Mouse (Mus musculus) urinary bladder, postnatal 14 days (tissue): ENCODE measurements around the gene Strip1.

ENCODE experiments used
- DNase-seq: peaks from one replicate; pipeline ENCODE4 v3.0.0; 2021; ENCODE audit warnings: low spot score

The Strip1 gene

DNA sequence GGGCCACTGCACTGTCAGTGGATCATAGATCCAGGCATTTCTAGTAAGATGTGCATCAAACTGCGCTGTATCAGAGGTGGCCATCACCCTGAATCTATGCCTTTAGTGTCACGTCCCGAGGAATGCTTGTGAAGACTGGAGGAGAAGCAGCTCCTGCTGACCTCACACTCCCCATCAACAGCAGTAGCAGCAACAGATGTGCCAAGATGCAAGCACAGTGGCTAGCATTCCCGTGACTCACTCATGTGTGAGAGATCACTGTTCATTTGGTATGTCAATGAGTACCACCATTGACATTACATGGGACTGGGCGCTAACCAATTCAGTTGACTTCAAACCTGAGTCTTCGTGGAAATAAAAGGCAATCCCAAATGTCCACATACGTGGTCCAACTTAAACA is 3.9 kb downstream of the Strip1 start:
- no peak for DNase-seq

- DNase-seq = no peak
Measured at GRCm38 (mm10) chr3:107626751-107627150, 4.7 kb downstream of the Strip1 start.

DNA sequence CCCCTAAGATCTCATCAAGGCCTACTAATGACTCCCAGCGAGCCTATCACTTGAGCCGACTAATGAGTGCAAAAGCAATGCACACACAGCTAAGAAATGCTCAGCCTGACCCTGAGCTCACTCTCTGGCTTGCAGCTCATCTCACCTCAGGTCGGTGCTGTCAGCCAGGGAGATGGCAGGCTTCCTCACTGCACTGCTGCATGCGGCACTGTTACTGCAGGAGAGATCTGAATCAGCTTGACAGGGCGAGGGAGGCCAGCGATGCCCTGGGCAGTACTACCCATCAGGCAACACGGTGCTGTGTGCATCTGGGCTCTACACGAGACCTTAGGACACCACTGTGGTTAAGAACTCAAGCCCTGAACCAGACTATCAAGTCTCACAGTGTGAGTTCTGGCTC is 6.0 kb downstream of the Strip1 start:
- DNase-seq = no peak

DNA sequence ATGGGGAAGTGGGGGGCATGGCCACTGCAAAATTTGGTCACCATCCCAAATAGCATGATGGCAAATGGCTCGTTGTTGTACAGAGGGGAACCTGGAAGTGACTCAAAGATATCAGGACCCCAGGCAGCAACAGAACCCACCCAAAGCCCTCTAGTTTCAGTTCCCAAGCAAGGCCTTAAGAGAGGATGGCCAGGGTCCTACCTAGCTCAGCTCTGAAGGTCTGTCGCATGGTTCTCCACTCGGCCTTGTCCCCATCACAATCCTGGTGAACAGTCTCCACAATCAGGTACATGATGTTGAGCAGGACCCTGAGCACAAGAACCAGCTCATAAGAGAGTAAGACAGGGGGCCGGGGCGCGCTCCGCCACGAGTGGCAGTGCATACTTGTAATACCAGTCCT is 7.1 kb downstream of the Strip1 start:
- no peak for DNase-seq

GRCm38 (mm10) chr3:107622537-107622936 is 9.0 kb downstream of the Strip1 start:
- DNase-seq = no peak

DNA sequence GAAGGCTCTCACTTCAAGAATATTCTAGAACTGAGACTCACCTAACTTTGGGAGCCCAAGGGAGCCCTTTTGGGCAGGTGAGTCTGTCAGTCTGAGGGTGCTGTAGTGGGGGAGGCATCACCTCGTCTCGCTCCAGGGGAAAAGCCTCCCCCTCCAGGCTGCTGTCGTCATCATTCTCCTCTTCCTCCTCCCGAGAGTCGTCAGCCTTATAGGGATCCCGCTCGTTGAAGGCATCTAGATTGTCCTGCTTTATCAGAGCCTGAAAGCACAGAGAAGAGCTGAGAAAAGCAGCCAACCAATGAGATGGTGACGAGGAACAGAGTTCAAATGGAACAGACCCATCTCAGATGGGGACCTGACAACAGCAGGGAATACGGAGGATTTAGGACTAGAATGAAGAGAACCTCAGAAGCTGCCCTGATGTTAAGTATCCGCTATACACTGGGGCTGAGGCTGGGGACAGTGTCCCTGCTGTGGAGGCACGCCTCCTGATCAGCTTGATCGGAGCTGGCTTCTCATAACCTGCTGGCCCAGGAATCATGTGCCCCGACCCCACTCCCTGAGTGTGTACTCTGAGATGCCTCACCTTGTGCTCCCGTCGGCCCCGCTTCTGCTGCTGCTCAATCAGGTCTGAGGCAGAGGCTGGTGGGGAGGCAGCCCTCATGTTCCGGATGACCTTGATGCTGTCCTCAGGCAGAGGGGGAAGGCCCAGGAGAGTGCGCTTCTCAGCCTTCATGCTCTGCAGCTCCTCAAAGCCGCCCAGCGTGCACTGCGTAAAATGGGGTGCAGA is 10.0 kb downstream of the Strip1 start:
- peak; percentile 1 for DNase-seq

DNA sequence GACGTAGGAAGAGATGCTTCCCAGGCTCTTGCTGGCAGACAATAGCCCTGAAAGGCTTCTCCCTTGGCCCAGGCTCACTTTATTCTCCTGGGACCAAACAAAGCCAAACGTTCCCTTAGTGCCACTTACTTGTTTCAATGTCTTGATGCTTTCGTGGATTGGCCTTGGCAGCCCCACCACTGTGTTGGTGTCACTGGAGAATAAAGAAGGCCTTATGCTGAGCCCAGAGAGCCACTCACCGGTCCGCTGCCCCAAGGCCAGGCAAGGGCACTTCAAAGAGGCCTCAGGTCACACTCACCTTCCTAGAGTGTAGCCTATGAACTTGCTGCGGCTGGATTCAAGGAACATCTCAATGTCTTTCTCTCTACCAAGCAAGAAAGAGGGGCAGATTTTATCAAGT is 11.6 kb downstream of the Strip1 start:
- peak; percentile 1 for DNase-seq

GRCm38 (mm10) chr3:107617800-107618199 is 13.7 kb downstream of the Strip1 start:
- peak; percentile 1 for DNase-seq

DNA sequence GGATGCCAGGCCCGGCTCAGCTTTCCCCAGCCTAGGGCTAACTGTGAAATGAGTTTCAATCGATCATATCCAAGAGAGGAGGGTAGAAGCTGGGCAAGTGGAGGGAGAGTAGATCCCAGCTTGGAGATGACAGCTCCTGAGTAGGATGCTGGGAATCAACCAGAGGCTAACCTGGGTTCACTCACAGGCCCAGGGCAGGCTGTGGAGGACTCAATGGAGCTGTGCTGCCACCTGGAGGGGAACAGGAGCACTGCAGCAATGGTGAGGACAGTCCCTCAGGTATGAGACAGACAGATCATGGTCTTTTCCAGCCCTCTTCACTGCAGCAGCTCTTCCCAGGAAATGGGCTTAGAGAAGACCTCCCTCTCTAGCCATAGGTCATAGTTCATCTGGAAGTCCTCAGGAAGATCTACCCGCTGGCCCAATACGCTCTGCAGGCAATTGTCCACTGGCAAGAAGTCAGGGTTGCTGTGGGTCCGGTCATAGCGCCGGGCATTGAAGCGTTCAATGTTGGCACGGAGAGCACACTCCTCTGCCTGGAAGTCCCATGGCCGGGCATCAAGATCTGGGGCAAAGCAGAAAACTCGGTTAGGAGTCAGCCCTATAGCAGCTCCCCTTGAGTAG is 18.5 kb downstream of the Strip1 start:
- DNase-seq = peak; percentile 65

GRCm38 (mm10) chr3:107611394-107611793 is 20.1 kb downstream of the Strip1 start:
- DNase-seq = no peak

- DNase-seq = no peak
Measured at GRCm38 (mm10) chr3:107609376-107609775, 22.1 kb downstream of the Strip1 start.

DNA sequence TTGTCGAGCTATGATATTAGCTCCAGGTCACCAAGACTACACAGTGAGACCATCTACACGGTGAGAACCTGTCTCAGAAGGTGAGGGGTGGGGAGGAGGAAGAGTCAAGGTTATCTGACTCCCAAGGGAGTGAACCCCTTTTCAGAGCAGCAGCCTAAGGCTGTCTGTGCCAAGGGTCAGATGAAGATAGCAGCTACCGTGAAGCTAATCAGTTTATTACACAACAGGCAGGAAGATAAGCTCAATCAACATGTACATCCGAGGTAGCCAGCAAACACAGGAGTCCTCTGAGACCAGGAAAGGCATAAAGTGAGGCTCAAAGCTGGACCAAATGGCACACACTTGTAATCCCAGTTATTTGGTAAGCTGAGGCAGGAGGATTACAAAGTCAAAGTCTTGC is 22.7 kb downstream of the Strip1 start:
- DNase-seq = no peak

GRCm38 (mm10) chr3:107607221-107607620 is 24.3 kb downstream of the Strip1 start:
- DNase-seq = no peak

- DNase-seq = peak; percentile 54
Measured at GRCm38 (mm10) chr3:107605304-107605703, 26.2 kb downstream of the Strip1 start.

DNA sequence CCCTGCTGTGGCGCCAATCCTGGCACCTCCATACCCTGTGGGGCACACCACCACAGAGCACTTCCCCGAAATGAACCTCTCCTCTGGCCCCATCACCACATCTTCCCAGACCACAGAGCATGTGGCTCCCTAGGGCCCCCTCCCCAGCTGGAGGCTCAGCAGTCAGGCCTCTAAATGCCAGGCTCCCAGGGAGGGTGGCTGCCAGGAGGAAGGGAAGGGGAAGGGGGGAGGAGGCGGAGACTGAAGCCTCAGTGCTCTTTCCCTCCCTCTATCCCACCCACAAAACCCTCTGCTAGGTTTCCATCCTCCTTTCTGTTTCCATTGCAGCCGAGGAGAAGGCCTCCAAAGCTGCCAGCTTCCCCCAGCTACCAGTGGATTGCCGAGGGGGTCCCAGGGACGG is 31.4 kb downstream of the Strip1 start:
- no peak for DNase-seq

DNA sequence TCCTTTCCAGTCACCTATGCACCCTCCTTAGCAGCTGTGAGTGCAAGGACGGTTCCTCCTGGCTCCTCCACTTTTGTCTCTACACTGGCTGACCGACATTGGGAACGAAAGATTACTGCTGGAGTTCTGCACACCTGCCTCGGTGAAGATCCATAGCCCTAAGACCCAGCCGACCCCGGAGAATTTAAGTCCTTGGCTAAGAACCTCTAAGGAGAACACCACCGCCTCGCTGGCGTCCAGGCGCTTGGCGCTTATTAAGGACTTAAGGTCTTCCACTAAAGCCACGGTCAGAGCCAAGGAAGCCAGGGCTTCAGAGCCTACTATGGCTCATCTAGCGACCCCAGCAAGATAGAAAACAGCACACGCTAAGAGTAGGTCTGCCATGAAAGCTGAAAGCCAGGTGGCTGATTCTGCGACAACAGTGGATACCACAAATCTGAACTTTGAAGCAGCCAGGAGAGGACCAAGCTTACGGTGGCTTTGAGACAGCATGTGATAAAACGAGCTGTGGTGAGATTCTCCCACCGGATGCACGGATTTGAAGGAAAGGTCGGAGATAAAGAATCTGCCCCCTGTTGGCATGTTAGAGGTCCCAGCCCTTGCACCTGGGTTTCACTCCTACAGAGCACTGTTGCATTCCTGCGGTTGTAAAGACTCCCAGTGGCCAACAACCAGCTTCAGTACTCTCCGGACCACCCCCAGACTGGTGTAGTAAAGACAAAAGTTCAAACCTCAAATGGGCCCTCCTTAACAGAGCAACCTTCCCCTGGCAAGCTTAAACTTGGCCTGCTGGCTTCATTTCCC is 33.7 kb downstream of the Strip1 start:
- DNase-seq = no peak

GRCm38 (mm10) chr3:107597134-107597533 is 34.4 kb downstream of the Strip1 start:
- DNase-seq = no peak

- no peak for DNase-seq
Measured at GRCm38 (mm10) chr3:107596559-107596958, 34.9 kb downstream of the Strip1 start.

- DNase-seq = no peak
Measured at GRCm38 (mm10) chr3:107595938-107596461, 35.5 kb downstream of the Strip1 start.

DNA sequence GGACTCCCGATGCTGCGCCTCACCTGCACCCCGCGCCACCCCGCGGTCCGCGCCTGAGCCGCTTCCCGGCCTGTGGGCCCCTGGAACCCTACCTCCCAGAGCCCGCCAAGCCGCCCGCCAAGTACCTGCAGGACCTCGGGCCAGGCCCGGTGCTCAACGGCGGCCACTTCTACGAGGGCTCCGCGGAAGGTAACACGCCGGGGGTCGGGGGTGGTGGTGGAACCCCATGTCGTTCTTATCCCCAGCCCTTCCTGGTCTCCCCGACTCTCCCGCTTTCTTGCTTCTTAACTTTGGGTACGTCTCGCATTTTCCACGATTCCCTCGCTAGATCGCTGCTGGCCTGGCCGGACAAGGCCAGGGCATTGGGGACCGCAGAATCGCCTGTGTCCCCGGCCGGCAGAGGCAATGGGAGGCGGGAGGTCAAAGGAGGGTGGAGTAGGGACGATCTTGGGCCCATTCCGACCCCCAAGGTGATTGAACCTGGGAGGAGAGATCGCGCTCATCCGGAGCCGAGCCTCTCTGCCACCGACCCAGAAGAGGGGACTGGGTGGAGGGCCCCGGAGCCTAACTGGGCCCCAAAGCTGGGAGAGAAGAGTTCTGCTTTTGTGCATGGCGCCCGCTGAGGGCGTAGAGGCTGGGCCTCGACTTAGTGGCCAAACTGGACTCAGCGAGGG is 36.1 kb downstream of the Strip1 start:
- DNase-seq = no peak

- DNase-seq = no peak
Measured at GRCm38 (mm10) chr3:107594662-107595263, 36.7 kb downstream of the Strip1 start, which contains the start of gene Alx3. Gene Alx3 (plus strand): TSS chr3:107595031.

DNA sequence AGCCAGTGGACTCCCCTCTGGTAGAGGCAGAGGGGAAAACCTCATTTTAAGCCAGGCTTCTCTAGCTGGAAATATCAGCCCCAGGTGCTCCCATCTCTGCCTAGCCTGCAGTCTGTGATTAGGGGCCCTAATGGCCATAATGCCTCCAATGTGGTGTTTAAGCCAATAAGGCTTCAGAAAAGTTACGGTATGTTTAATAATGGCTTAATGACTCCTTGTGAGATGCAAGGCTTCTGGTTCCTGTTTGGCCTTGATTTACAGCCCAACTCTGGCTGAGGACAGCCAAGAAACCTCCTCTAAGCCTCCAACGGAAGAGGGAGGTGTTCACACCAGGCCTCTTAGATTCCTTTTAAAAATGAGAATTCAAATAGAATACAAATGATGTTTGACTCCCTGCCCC is 37.9 kb downstream of the Strip1 start:
- DNase-seq = no peak
